Mouse (Mus musculus): ENCODE data around the gene Il17d. TPM values are rescaled to one million over a fixed set of nuclear protein-coding genes. Genes with fewer than 3 reads are reported as not detected.

Gene Il17d
- polyA plus RNA-seq (2012; rRNA removed): 36.6 and 38.2 TPM in 2 replicates

GRCm38 (mm10) chr14:57524671-57525387 is at the start of gene Il17d:
TSS of gene Il17d (plus strand) at chr14:57524777.

GRCm38 (mm10) chr14:57571155-57572133 is 46.9 kb downstream of the Il17d start, which contains the start of gene Eef1akmt1:
TSS of gene Eef1akmt1 (minus strand) at chr14:57571612.

Other genes with a start within 250 kb of the Il17d start
- gene Cryl1, start 126.2 kb upstream of the Il17d start, polyA plus RNA-seq (2012; rRNA removed): 18.3 and 18.7 TPM in 2 replicates
- 24.3 and 27.5 TPM in 2 replicates for gene Ift88, start 100.7 kb upstream of the Il17d start, polyA plus RNA-seq (2012; rRNA removed)
- gene Eef1akmt1, start 46.8 kb downstream of the Il17d start, polyA plus RNA-seq (2012; rRNA removed): 52.2 and 52.5 TPM in 2 replicates
- 7.9 and 8.7 TPM in 2 replicates for gene Xpo4, start 140.7 kb downstream of the Il17d start, polyA plus RNA-seq (2012; rRNA removed)
- gene Gm49361, start 221.3 kb downstream of the Il17d start, polyA plus RNA-seq (2012; rRNA removed): not detected in 2 replicates
- 6.7 and 7.9 TPM in 2 replicates for gene Lats2, start 233.6 kb downstream of the Il17d start, polyA plus RNA-seq (2012; rRNA removed)

Measured in central nervous system, embryonic 18 days (tissue).